Mouse (Mus musculus) liver, embryonic 12.5 days (tissue): ENCODE results near the gene Tm9sf4. TPM values are rescaled to one million over a fixed set of nuclear protein-coding genes. Genes with fewer than 3 reads are reported as not detected.
A peak's percentile ranks its signal among the peaks of the same experiment; 100 is the strongest.

Source experiments
- ATAC-seq: fragments of 200-750 bp; cut with Nextera tagmentation; 2 replicates; pipeline ENCODE4 v1.8.0; 2017; ENCODE audit warnings: moderate number of reproducible peaks, mild to moderate bottlenecking, moderate library complexity
- H3K27ac ChIP-seq: fragments of 300-500 bp; sonication (generic); 2 replicates; pipeline ENCODE4 v1.5.1; 2016; ENCODE audit warnings: mild to moderate bottlenecking
- H3K27me3 ChIP-seq: fragments of 300-500 bp; sonication (generic); replicated peaks from 2 replicates; pipeline ENCODE4 v1.6.1; 2016; ENCODE audit warnings: mild to moderate bottlenecking, moderate library complexity
- H3K36me3 ChIP-seq: fragments of 300-500 bp; sonication (generic); 2 replicates; pipeline ENCODE4 v1.6.1; 2016; ENCODE audit warnings: mild to moderate bottlenecking, moderate library complexity
- H3K4me1 ChIP-seq: fragments of 300-500 bp; sonication (generic); 2 replicates; pipeline ENCODE4 v1.6.1; 2016
- H3K4me2 ChIP-seq: fragments of 300-500 bp; sonication (generic); 2 replicates; pipeline ENCODE4 v1.6.1; 2016; ENCODE audit warnings: mild to moderate bottlenecking, moderate library complexity
- H3K4me3 ChIP-seq: fragments of 300-500 bp; sonication (generic); 2 replicates; pipeline ENCODE4 v1.5.1; 2016; ENCODE audit warnings: mild to moderate bottlenecking, moderate library complexity
- H3K9ac ChIP-seq: fragments of 300-500 bp; sonication (generic); 2 replicates; pipeline ENCODE4 v1.6.1; 2016; ENCODE audit warnings: mild to moderate bottlenecking, moderate library complexity
- H3K9me3 ChIP-seq: fragments of 300-500 bp; sonication (generic); replicated peaks from 2 replicates; pipeline ENCODE4 v1.6.1; 2016; ENCODE audit warnings: mild to moderate bottlenecking, moderate library complexity
- WGBS: fragments of 180-500 bp; shearing (Covaris S2); methylation state at CpG from one replicate; pipeline ENCODE4 v1.1.7; 2016; ENCODE audit not compliant: insufficient replicate concordance; 5-methylcytosine and 5-hydroxymethylcytosine counted together
- polyA plus RNA-seq: library from polyadenylated mRNA; unstranded; fragments of >200 nt; fragmentation: Nextera tagmentation; extraction: Ambion mirVana; gene quantifications from 2 replicates; pipeline ENCODE4 v1.2.1, GENCODE M21; 2016

Tm9sf4 gene
- polyA plus RNA-seq, 1 experiment from 2014 or later: 44.8 TPM

- Histone ChIP-seq H3K4me2 (no peak overlapping the region), H3K9ac (no peak overlapping the region), H3K4me1 (peaks cover 16% of the 10 kb centered on the region), H3K9me3 (no peaks in the 10 kb centered on the region), H3K36me3 (peaks cover 92% of the 10 kb centered on the region), H3K27me3 (no peaks in the 10 kb centered on the region), H3K4me3 (no peak overlapping the region), H3K27ac (peak overlapping the region; percentile 33; the same call in 1 of the 2 replicates)
- 62% methylated on average over 3 of the region's 3 CpGs for WGBS
- ATAC-seq: peak; percentile 63
Observed at GRCm38 (mm10) chr2:153194255-153194654, 33.2 kb downstream of the Tm9sf4 start.

- Histone ChIP-seq H3K4me1 (peaks cover 16% of the 10 kb centered on the region), H3K27me3 (no peaks in the 10 kb centered on the region), H3K9ac (no peak overlapping the region), H3K36me3 (peaks cover 87% of the 10 kb centered on the region), H3K4me2 (no peak overlapping the region), H3K4me3 (no peak overlapping the region), H3K27ac (peak overlapping the region; percentile 45; the same call in 1 of the 2 replicates), H3K9me3 (no peaks in the 10 kb centered on the region)
- WGBS: 43% methylated on average over 5 of the region's 5 CpGs
- no peak for ATAC-seq
Observed at GRCm38 (mm10) chr2:153198485-153198884, 37.4 kb downstream of the Tm9sf4 start.

GRCm38 (mm10) chr2:153199114-153199513 lies 38.0 kb downstream of the Tm9sf4 start:
- H3K4me2 ChIP-seq: no peak overlapping the region
- WGBS: 51% methylated on average over 2 of the region's 2 CpGs
- H3K9me3 ChIP-seq: no peaks in the 10 kb centered on the region
- no peak overlapping the region for H3K27ac ChIP-seq
- H3K4me3 ChIP-seq: no peak overlapping the region
- peaks cover 90% of the 10 kb centered on the region for H3K36me3 ChIP-seq
- H3K27me3 ChIP-seq: no peaks in the 10 kb centered on the region
- no peak for ATAC-seq
- H3K9ac ChIP-seq: no peak overlapping the region
- H3K4me1 ChIP-seq: peaks cover 14% of the 10 kb centered on the region

- Histone ChIP-seq H3K4me1 (peaks cover 8% of the 10 kb centered on the region), H3K9me3 (no peaks in the 10 kb centered on the region), H3K4me3 (no peak overlapping the region), H3K27me3 (no peaks in the 10 kb centered on the region), H3K36me3 (peaks cover 94% of the 10 kb centered on the region), H3K4me2 (no peak overlapping the region), H3K9ac (no peak overlapping the region), H3K27ac (no peak overlapping the region)
- 72% methylated on average over 1 of the region's 1 CpGs for WGBS
- no peak for ATAC-seq
Observed at GRCm38 (mm10) chr2:153202766-153203165, 41.7 kb downstream of the Tm9sf4 start.

DNA sequence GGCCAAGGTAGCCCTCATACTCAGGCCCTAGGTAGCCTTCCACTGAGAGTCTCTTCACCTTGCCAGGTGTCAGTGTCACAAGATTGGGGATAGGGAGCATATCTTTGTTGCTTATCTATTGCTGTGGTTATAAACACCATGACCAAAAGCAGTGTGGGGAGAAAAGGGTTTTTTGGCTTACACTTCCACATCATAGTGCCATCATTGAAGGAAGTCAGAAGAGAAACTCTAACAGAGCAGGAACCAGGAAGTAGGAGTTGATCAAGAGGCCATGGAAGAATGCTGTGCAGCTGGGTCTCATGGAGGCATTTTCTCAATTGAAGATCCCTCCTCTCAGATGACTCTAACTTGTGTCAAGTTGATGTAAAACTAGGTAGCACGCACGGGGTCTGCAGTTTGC lies 47.0 kb downstream of the Tm9sf4 start:
- Histone ChIP-seq H3K27me3 (no peaks in the 10 kb centered on the region), H3K9ac (no peak overlapping the region), H3K4me1 (0 out of 2 replicates have a peak, but pooled peaks cover 3% of the 10 kb centered on the region), H3K36me3 (peaks cover 75% of the 10 kb centered on the region), H3K4me3 (no peak overlapping the region), H3K4me2 (no peak overlapping the region), H3K9me3 (no peaks in the 10 kb centered on the region), H3K27ac (peak overlapping the region; percentile 24; the same call in 1 of the 2 replicates)
- 79% methylated on average over 2 of the region's 2 CpGs for WGBS
- no peak for ATAC-seq

DNA sequence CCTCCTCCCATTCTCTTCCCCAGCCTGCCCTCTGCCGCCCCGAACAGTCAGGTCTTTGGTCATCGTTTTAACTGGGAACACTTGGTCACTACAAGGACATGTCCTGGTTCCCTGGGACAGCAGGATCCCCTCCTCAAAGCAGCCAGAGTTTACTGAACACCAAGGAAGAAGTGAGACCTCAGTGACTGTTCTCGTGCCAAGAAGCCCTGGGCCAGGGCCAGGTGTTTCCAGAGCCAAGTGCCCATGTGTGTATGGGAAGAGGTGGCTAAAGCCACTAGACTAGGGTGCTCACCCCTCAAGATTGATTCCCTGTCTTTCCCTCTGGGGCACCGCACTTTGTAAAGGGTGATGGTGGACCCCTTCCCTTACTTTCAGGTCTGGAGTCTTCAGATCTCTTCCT lies 48.2 kb downstream of the Tm9sf4 start:
- peaks cover 65% of the 10 kb centered on the region for H3K36me3 ChIP-seq
- peaks cover 12% of the 10 kb centered on the region for H3K4me1 ChIP-seq
- H3K27ac ChIP-seq: no peak overlapping the region
- H3K4me3 ChIP-seq: no peak overlapping the region
- 90% methylated on average over 5 of the region's 5 CpGs for WGBS
- no peaks in the 10 kb centered on the region for H3K9me3 ChIP-seq
- no peak overlapping the region for H3K9ac ChIP-seq
- no peak overlapping the region for H3K4me2 ChIP-seq
- H3K27me3 ChIP-seq: no peaks in the 10 kb centered on the region
- no peak for ATAC-seq

DNA sequence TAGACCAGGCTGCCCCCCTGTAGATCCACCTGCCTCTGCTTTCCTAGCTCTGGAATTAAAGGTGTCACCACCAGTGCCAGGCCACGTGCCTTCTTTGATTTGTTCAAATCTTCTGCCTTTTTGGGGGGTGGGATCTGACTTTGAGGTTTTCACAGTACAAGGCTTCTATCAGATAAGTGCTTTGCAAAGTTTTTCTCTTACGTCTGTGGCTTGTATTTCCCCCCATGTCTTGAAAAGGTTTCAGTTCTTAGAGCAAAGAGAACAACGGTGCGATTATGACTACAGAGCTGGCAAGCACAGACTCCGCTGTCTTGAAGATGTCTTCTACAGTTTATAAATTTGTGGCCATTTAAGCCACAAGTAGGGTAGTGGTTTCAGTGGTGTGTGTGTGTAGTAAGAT lies 50.3 kb downstream of the Tm9sf4 start:
- Histone ChIP-seq H3K4me3 (no peak overlapping the region), H3K4me1 (peaks cover 28% of the 10 kb centered on the region), H3K27me3 (no peaks in the 10 kb centered on the region), H3K36me3 (peaks cover 43% of the 10 kb centered on the region), H3K4me2 (no peak overlapping the region), H3K9ac (no peak overlapping the region), H3K9me3 (no peaks in the 10 kb centered on the region), H3K27ac (no peak overlapping the region)
- WGBS: 75% methylated on average over 5 of the region's 5 CpGs
- no peak for ATAC-seq

- Histone ChIP-seq H3K4me3 (no peak overlapping the region), H3K9me3 (no peaks in the 10 kb centered on the region), H3K4me2 (no peak overlapping the region), H3K27ac (no peak overlapping the region), H3K36me3 (peaks cover 24% of the 10 kb centered on the region), H3K9ac (no peak overlapping the region), H3K4me1 (peaks cover 26% of the 10 kb centered on the region), H3K27me3 (no peaks in the 10 kb centered on the region)
- WGBS: 76% methylated on average over 4 of the region's 4 CpGs
- ATAC-seq: no peak
Observed at GRCm38 (mm10) chr2:153213351-153213750, 52.2 kb downstream of the Tm9sf4 start.

GRCm38 (mm10) chr2:153214771-153215259 lies 53.7 kb downstream of the Tm9sf4 start:
- Histone ChIP-seq H3K27ac (peak overlapping the region; percentile 55), H3K36me3 (peaks cover 10% of the 10 kb centered on the region), H3K9ac (no peak overlapping the region), H3K4me3 (no peak overlapping the region), H3K9me3 (no peaks in the 10 kb centered on the region), H3K27me3 (no peaks in the 10 kb centered on the region), H3K4me2 (peak overlapping the region; percentile 25; the same call in 1 of the 2 replicates), H3K4me1 (peaks cover 41% of the 10 kb centered on the region)
- peak; percentile 49 for ATAC-seq
- WGBS: 28% methylated on average over 6 of the region's 6 CpGs

DNA sequence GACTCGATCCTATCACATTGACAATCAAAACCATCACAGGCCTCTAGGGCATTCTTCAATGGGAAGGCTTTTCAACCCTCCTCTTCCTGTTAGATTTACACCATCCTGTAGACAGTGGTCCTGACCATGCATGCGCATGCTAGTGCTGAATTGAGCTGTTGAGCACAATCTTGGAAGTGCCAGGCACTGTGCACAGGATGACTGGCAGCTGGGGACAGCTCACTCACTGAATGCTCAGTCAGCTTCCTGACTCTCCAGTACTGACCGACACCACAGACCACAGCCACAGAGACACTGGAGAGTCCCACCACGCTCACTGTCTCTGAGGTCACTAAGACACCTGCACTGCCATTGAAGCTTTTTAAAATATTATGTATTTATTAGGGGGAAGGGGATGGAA lies 54.3 kb downstream of the Tm9sf4 start:
- no peak overlapping the region for H3K4me3 ChIP-seq
- WGBS: 40% methylated on average over 4 of the region's 4 CpGs
- 0 out of 2 replicates have a peak overlapping the region, but pooled peaks have one; percentile 55 for H3K27ac ChIP-seq
- H3K9ac ChIP-seq: no peak overlapping the region
- H3K9me3 ChIP-seq: no peaks in the 10 kb centered on the region
- peak; percentile 48 for ATAC-seq
- peak overlapping the region; percentile 25 for H3K4me2 ChIP-seq
- H3K4me1 ChIP-seq: peaks cover 47% of the 10 kb centered on the region
- no peaks in the 10 kb centered on the region for H3K27me3 ChIP-seq
- peaks cover 3% of the 10 kb centered on the region; the same call in 1 of the 2 replicates for H3K36me3 ChIP-seq

- Histone ChIP-seq H3K4me1 (peaks cover 72% of the 10 kb centered on the region), H3K27ac (no peak overlapping the region), H3K4me2 (no peak overlapping the region), H3K27me3 (no peaks in the 10 kb centered on the region), H3K9me3 (no peaks in the 10 kb centered on the region), H3K4me3 (no peak overlapping the region), H3K9ac (no peak overlapping the region), H3K36me3 (no peaks in the 10 kb centered on the region)
- no peak for ATAC-seq
- 77% methylated on average over 10 of the region's 10 CpGs for WGBS
Observed at GRCm38 (mm10) chr2:153217826-153218340, 56.8 kb downstream of the Tm9sf4 start.

DNA sequence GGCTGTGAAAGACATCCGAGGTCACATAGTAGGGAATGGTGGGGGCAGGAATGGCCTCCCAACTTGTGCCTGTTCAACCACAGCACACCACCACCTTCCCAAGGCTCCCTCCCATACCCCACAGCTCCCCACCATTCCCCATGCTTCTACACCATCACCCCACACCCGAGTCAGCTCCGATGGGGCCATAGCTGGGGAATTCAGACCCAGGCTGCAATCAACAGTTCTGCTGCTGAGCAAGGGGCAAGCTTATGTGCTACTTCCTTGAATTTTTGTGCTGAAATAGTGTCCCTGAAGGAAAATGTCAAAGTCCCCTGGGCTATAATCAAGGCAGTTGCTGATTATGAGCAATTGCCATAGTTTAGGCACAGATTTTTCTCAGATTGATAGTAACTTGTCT lies 57.4 kb downstream of the Tm9sf4 start:
- H3K9me3 ChIP-seq: no peaks in the 10 kb centered on the region
- H3K4me1 ChIP-seq: peaks cover 74% of the 10 kb centered on the region
- no peak overlapping the region for H3K4me3 ChIP-seq
- no peak overlapping the region for H3K4me2 ChIP-seq
- 71% methylated on average over 3 of the region's 3 CpGs for WGBS
- no peak for ATAC-seq
- no peaks in the 10 kb centered on the region for H3K36me3 ChIP-seq
- no peak overlapping the region for H3K9ac ChIP-seq
- H3K27me3 ChIP-seq: no peaks in the 10 kb centered on the region
- H3K27ac ChIP-seq: no peak overlapping the region

DNA sequence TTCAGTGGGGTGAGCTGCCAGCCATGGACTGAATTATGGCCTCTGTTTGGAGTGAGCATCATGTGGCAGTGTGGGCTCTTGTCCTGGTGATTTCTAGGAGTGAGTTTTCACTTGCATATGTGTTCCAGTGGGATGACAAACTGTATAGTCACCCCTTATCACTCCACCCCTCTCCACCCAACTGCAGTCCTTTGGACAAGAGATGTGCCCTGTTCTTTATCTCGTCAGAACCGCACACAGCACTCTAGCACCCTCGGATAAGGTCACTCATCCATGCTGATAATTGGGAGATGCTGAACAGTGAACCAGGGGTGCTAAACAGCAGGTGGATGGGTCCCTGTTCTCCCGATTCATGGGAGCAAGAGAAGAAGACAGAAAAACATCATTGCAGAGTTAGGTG lies 60.5 kb downstream of the Tm9sf4 start:
- 23% methylated on average over 4 of the region's 4 CpGs for WGBS
- H3K4me1 ChIP-seq: peaks cover 82% of the 10 kb centered on the region
- H3K9ac ChIP-seq: peak overlapping the region; percentile 63
- ATAC-seq: peak; percentile 93
- H3K4me2 ChIP-seq: peak overlapping the region; percentile 69
- peak overlapping the region; percentile 38 for H3K4me3 ChIP-seq
- peak overlapping the region; percentile 94 for H3K27ac ChIP-seq
- peaks cover 3% of the 10 kb centered on the region; the same call in 1 of the 2 replicates for H3K36me3 ChIP-seq
- H3K27me3 ChIP-seq: no peaks in the 10 kb centered on the region
- no peaks in the 10 kb centered on the region for H3K9me3 ChIP-seq
